Comparison of ENCODE assay signal across 15 mouse cellular contexts in the genomic region with DNA sequence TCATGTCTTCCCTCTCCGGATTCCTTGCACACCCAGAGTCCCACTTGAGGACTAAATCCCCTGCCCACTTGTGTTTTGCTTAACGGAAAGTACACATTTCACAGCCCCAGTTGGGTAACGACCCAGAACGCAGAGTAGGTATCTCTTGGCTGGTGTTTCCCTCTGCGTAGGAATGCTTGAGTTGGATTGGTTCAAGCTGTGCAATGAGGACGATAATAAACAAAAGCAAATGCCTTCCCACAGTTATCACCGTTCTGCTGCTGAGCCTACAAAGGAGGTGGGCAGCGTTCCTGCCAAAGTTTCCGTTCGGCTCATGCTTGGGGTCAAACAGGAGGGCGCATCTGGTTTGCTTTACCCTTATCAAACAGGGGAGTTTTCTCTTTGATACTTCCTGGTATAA.
A peak's percentile ranks its signal among the peaks of the same experiment; 100 is the strongest.
DNase-seq lines count a peak whose midpoint lies in the region; ATAC-seq and TF ChIP-seq lines count a peak whose summit lies in the region.
"Had no signal": no experiment of that assay in that cellular context is flagged by ENCODE, and none has a peak within 500 bp of the region (broad histone marks: within the 10 kb centered on the region; RNA-seq: fewer than 3 reads in every experiment).

No protein-coding gene starts in this region.

- peak; percentile 57; the same call in 1 of the 2 replicates for ATAC-seq in heart, embryonic 12.5 days (ENCODE audit: insufficient number of reproducible peaks, low FRiP score)
- ATAC-seq in midbrain, postnatal 0 days (ENCODE audit: low FRiP score), result no peak
- ATAC-seq in heart, embryonic 15.5 days (replicated peaks; ENCODE audit: insufficient number of reproducible peaks, insufficient read depth, low FRiP score, low read depth), result no peak; the same call in 1 of the 2 replicates
- ATAC-seq: hindbrain, embryonic 16.5 days had no signal

- H3K36me3 ChIP-seq in heart, embryonic 12.5 days, result no peaks in the 10 kb centered on the region
- H3K36me3 ChIP-seq in midbrain, embryonic 10.5 days, result no peaks in the 10 kb centered on the region
- no peaks in the 10 kb centered on the region for H3K36me3 ChIP-seq in midbrain, postnatal 0 days (ENCODE audit: insufficient read depth, low read length)
- H3K36me3 ChIP-seq in heart, embryonic 15.5 days, result no peaks in the 10 kb centered on the region

- H3K4me2 ChIP-seq in heart, embryonic 12.5 days, result peak overlapping the region; percentile 3; the same call in 1 of the 2 replicates
- H3K4me2 ChIP-seq in midbrain, postnatal 0 days (ENCODE audit: low read depth, low read length, poor library complexity, severe bottlenecking), result no peak overlapping the region
- 0 out of 2 replicates have a peak overlapping the region, but pooled peaks have one; percentile 9 for H3K4me2 ChIP-seq in heart, embryonic 15.5 days

- no peak overlapping the region for H3K9ac ChIP-seq in heart, embryonic 12.5 days
- no peak overlapping the region for H3K9ac ChIP-seq in midbrain, postnatal 0 days (replicated peaks; ENCODE audit: low read length, poor library complexity, severe bottlenecking)
- no peak overlapping the region for H3K9ac ChIP-seq in heart, embryonic 15.5 days
- H3K9ac ChIP-seq: liver, embryonic 14.5 days had no signal

- no peaks in the 10 kb centered on the region for H3K27me3 ChIP-seq in heart, embryonic 12.5 days (replicated peaks)
- no peaks in the 10 kb centered on the region for H3K27me3 ChIP-seq in midbrain, embryonic 10.5 days (ENCODE audit: low read depth, poor library complexity, severe bottlenecking)
- no peaks in the 10 kb centered on the region; the same call in 1 of the 2 replicates for H3K27me3 ChIP-seq in midbrain, postnatal 0 days (ENCODE audit: insufficient read depth, low read length)
- no peaks in the 10 kb centered on the region for H3K27me3 ChIP-seq in heart, embryonic 15.5 days

- no peak for TF ChIP-seq CTCF in midbrain, postnatal 0 days (IDR thresholded peaks at IDR 0.05)

- H3K4me1 ChIP-seq in heart, embryonic 12.5 days (replicated peaks), result peaks cover 18% of the 10 kb centered on the region
- H3K4me1 ChIP-seq in midbrain, embryonic 10.5 days, result peaks cover 17% of the 10 kb centered on the region
- H3K4me1 ChIP-seq in midbrain, postnatal 0 days (ENCODE audit: insufficient read depth, low read length), result no peaks in the 10 kb centered on the region
- H3K4me1 ChIP-seq in heart, embryonic 15.5 days (replicated peaks), result peaks cover 13% of the 10 kb centered on the region

- H3K4me3 ChIP-seq in heart, embryonic 12.5 days, result no peak overlapping the region
- no peak overlapping the region for H3K4me3 ChIP-seq in midbrain, embryonic 10.5 days
- H3K4me3 ChIP-seq in midbrain, postnatal 0 days (ENCODE audit: low read depth, low read length), result no peak overlapping the region
- H3K4me3 ChIP-seq in heart, embryonic 15.5 days, result no peak overlapping the region
- H3K4me3 ChIP-seq: erythroblast, embryonic 14.5 days had no signal

- 32% methylated on average over 11 of the region's 11 CpGs for WGBS in heart, embryonic 12.5 days
- 83% methylated on average over 11 of the region's 11 CpGs for WGBS in midbrain, embryonic 10.5 days
- 73% methylated on average over 11 of the region's 11 CpGs for WGBS in midbrain, postnatal 0 days
- WGBS in heart, embryonic 15.5 days, result 35% methylated on average over 11 of the region's 11 CpGs

- H3K27ac ChIP-seq in heart, embryonic 12.5 days (ENCODE audit: poor library complexity, severe bottlenecking), result peak overlapping the region; percentile 57
- H3K27ac ChIP-seq in midbrain, embryonic 10.5 days (replicated peaks), result 0 out of 2 replicates have a peak overlapping the region, but pooled peaks have one; percentile 19
- no peak overlapping the region for H3K27ac ChIP-seq in midbrain, postnatal 0 days (ENCODE audit: low read depth, low read length)
- peak overlapping the region; percentile 56 for H3K27ac ChIP-seq in heart, embryonic 15.5 days
- H3K27ac ChIP-seq: liver, embryonic 14.5 days had no signal

- H3K9me3 ChIP-seq in heart, embryonic 12.5 days (replicated peaks), result no peaks in the 10 kb centered on the region
- no peaks in the 10 kb centered on the region for H3K9me3 ChIP-seq in midbrain, embryonic 10.5 days (replicated peaks)
- no peaks in the 10 kb centered on the region for H3K9me3 ChIP-seq in midbrain, postnatal 0 days (ENCODE audit: low read length)
- H3K9me3 ChIP-seq in heart, embryonic 15.5 days (replicated peaks), result no peaks in the 10 kb centered on the region

- DNase-seq in heart, adult 9 months (ENCODE audit: low spot score in 2 of 2), result no peak
- no peak for DNase-seq in midbrain, embryonic 10.5 days (ENCODE audit: low spot score)
- no peak for DNase-seq in midbrain, postnatal 0 days (ENCODE audit: low spot score)
- DNase-seq in adipocyte (ENCODE audit: low spot score), result no peak
- no peak for DNase-seq in spleen, adult 12 weeks (ENCODE audit: low spot score)
- DNase-seq: adrenal gland, postnatal 25 days; cerebellum, postnatal 14 days; kidney, postnatal 25 days; left cerebral cortex, postnatal 4 days; right cerebral cortex, adult 18-20 months had no signal
